Mouse (Mus musculus): ENCODE results near the gene Cherp.

DNA sequence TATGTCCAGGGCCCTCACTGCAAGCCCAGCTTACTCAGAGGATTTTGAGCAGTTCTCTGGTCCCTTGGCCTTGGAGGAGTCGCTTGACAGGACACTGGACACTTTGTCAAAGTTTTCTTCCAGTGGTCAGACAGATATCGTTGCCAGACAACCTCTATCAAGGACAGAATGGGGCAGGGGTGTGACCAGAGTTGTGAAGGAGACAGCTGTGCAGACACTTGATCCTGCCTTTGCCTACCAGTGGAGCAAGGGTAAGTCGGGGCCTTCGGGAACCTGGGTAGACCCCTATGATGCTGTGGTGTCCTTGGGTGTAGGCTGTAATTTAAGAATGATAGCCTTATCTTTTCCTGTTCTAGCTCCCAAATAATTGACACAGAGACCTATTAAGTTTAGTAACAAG lies 19.7 kb downstream of the Cherp start:
- TF ChIP-seq CTCF (IDR thresholded peaks at IDR 0.05; ENCODE audit: control insufficient read depth, insufficient read depth, insufficient read length) (no peak), MAX (IDR thresholded peaks at IDR 0.05) (no peak)
